Mouse (Mus musculus) adrenal gland, postnatal 36 days (tissue): Measurements from ENCODE around the gene Taok3. TPM values are rescaled to one million over a fixed set of nuclear protein-coding genes. Genes with fewer than 3 reads are reported as not detected.

Experiments used
- DNase-seq, 2 experiments: peaks; one replicate each; pipeline ENCODE4 v3.0.0; 2021; ENCODE audit warnings: mixed read lengths in 1 of 2
- long read RNA-seq, 2 experiments: library from polyadenylated mRNA; stranded (forward); transcript quantifications; one replicate each; pipeline ENCODE4 v2.0.0; 2021; ENCODE audit warnings: borderline sequencing depth in 2 of 2
- total RNA-seq, 2 experiments: library from RNA; stranded (reverse); gene quantifications; 2 replicates each; pipeline ENCODE4 v1.2.3; 2021

The Taok3 gene
- 10 to 100 TPM; 31.3 to 40.7 TPM for total RNA-seq
- long read RNA-seq, experiment 1, full-length matches to known transcripts: 20 of 40 reads
- long read RNA-seq, experiment 1, partial matches to known transcripts: 16 of 40 reads
- long read RNA-seq, experiment 1, other reads (novel, unspliced or antisense): 4 of 40 reads
- long read RNA-seq, experiment 2, full-length matches to known transcripts: 3 of 4 reads
- long read RNA-seq, experiment 2, partial matches to known transcripts: 0 of 4 reads
- long read RNA-seq, experiment 2, other reads (novel, unspliced or antisense): 1 of 4 reads

GRCm38 (mm10) chr5:117119777-117120488 is at the start of gene Taok3:
Taok3 (plus strand) TSS chr5:117120129.
- DNase-seq: peak; percentile 99

GRCm38 (mm10) chr5:117087718-117088117 is 32.2 kb upstream of the Taok3 start:
- no peak for DNase-seq

- DNase-seq: no peak
These were observed 30.8 kb upstream of the Taok3 start for GRCm38 (mm10) chr5:117089147-117089546.

- DNase-seq: peak in 1 of 2 experiments; percentile 27
These were observed 30.1 kb upstream of the Taok3 start for GRCm38 (mm10) chr5:117089786-117090185.

GRCm38 (mm10) chr5:117094431-117094830 is 25.5 kb upstream of the Taok3 start:
- peak; percentile 25 to 58 for DNase-seq

- peak; percentile 35 to 63 for DNase-seq
These were observed 23.2 kb upstream of the Taok3 start for GRCm38 (mm10) chr5:117096716-117097115.

GRCm38 (mm10) chr5:117099008-117099407 is 20.9 kb upstream of the Taok3 start:
- DNase-seq: no peak

GRCm38 (mm10) chr5:117099742-117100141 is 20.2 kb upstream of the Taok3 start:
- no peak for DNase-seq

GRCm38 (mm10) chr5:117103194-117103929 is 16.6 kb upstream of the Taok3 start:
- DNase-seq: no peak

GRCm38 (mm10) chr5:117104329-117104728 is 15.6 kb upstream of the Taok3 start:
- no peak for DNase-seq

- no peak for DNase-seq
These were observed 14.2 kb upstream of the Taok3 start for GRCm38 (mm10) chr5:117105761-117106160.

GRCm38 (mm10) chr5:117108292-117108691 is 11.6 kb upstream of the Taok3 start:
- DNase-seq: no peak

- no peak for DNase-seq
These were observed 11.2 kb upstream of the Taok3 start for GRCm38 (mm10) chr5:117108731-117109130.

GRCm38 (mm10) chr5:117109522-117109921 is 10.4 kb upstream of the Taok3 start:
- DNase-seq: peak; percentile 18 to 41

GRCm38 (mm10) chr5:117111064-117111773 is 8.7 kb upstream of the Taok3 start:
- no peak for DNase-seq

- DNase-seq: no peak
These were observed 8.2 kb upstream of the Taok3 start for GRCm38 (mm10) chr5:117111774-117112112.

GRCm38 (mm10) chr5:117113330-117113729 is 6.6 kb upstream of the Taok3 start:
- DNase-seq: no peak

- no peak for DNase-seq
These were observed 5.2 kb upstream of the Taok3 start for GRCm38 (mm10) chr5:117114581-117115192.

GRCm38 (mm10) chr5:117115193-117115767 is 4.6 kb upstream of the Taok3 start:
- peak; percentile 54 to 65 for DNase-seq

GRCm38 (mm10) chr5:117115836-117116366 is 4.0 kb upstream of the Taok3 start, which contains the start of gene Suds3:
Suds3 (minus strand) TSS chr5:117116113.
- DNase-seq: peak; percentile 95

GRCm38 (mm10) chr5:117116660-117117059 is 3.3 kb upstream of the Taok3 start:
- peak in 1 of 2 experiments; percentile 30 for DNase-seq
